Mouse (Mus musculus): ENCODE results near the gene Golm1. TPM values are rescaled to one million over a fixed set of nuclear protein-coding genes. Genes with fewer than 3 reads are reported as not detected.
"Not testable (repeated sequence)": the region's sequence is repeated elsewhere in the genome, so short reads cannot be mapped to it uniquely, and the experiment has no call there.

Gene Golm1
- 3.0 and 3.4 TPM in 2 replicates for polyA plus RNA-seq (2012; rRNA removed)

GRCm38 (mm10) chr13:59675151-59676011, at the start of gene Golm1:
Golm1 (minus strand) TSS chr13:59675811.
- Histone ChIP-seq H3K4me1 (ENCODE audit: control insufficient read depth, insufficient read depth, low read length) (peaks cover 13% of the 10 kb centered on the region), H3K27ac (ENCODE audit: control insufficient read depth, insufficient read depth, low read depth, low read length) (no peak within 1 kb of the TSS), H3K4me3 (ENCODE audit: control insufficient read depth, low read depth, low read length) (peak within 1 kb of the TSS; percentile 89), H3K36me3 (ENCODE audit: control insufficient read depth, insufficient read depth, low read length) (no peaks in the 10 kb centered on the region), H3K27me3 (ENCODE audit: control insufficient read depth, insufficient read depth, low read length) (peaks cover 4% of the 10 kb centered on the region)
- TF ChIP-seq CTCF (IDR thresholded peaks at IDR 0.05; ENCODE audit: control insufficient read depth, insufficient read depth, insufficient replicate concordance, low read depth, low read length) (no peak), POLR2A (IDR thresholded peaks at IDR 0.05; ENCODE audit: control insufficient read depth, low read depth, low read length) (no peak)

DNA sequence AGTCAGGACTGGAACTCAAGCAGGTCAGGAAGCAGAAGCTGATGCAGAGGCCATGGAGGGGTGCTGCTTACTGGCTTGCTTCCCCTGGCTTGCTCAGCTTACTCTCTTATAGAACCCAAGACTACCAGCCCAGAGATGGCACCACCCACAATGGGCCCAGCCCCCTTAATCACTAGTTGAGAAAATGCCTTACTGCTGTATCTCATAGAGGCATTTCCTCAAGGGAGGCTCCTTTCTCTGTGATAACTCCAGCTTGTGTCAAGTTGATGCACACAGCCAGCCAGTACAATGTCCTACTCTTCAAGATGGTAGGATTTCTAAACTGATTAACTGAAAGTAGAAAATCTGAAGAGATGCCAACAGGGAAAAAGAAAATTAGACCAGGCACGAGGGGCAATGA, 46.5 kb upstream of the Golm1 start:
- H3K4me3 ChIP-seq (ENCODE audit: control insufficient read depth, low read depth, low read length); H3K36me3 ChIP-seq (ENCODE audit: control insufficient read depth, insufficient read depth, low read length); H3K4me1 ChIP-seq (ENCODE audit: control insufficient read depth, insufficient read depth, low read length); H3K27me3 ChIP-seq (ENCODE audit: control insufficient read depth, insufficient read depth, low read length); H3K27ac ChIP-seq (ENCODE audit: control insufficient read depth, insufficient read depth, low read depth, low read length): not testable (repeated sequence)

DNA sequence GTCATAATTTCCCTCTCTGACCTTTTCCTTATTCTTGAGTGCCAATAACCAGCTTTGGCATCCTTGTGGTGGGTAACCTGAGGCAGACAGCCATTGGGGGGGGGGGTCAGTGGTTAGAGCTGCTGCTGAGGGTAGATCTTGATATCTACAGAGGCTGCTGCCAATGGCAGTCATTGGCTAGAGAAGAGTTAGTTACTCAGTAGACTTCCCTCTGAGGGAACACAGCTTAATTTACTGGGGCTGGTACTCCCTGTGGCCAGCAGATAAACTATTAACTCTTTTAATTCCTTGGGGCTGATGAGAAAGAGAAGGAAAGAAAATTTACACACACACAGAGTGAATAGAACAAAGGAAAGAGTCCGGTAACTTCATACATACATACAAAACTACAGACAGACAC, 43.9 kb upstream of the Golm1 start:
- H3K27ac ChIP-seq (ENCODE audit: control insufficient read depth, insufficient read depth, low read depth, low read length) = no peak overlapping the region
- H3K36me3 ChIP-seq (ENCODE audit: control insufficient read depth, insufficient read depth, low read length) = no peaks in the 10 kb centered on the region
- TF ChIP-seq POLR2A (IDR thresholded peaks at IDR 0.05; ENCODE audit: control insufficient read depth, low read depth, low read length) (no peak), CTCF (IDR thresholded peaks at IDR 0.05; ENCODE audit: control insufficient read depth, insufficient read depth, insufficient replicate concordance, low read depth, low read length) (no peak)

DNA sequence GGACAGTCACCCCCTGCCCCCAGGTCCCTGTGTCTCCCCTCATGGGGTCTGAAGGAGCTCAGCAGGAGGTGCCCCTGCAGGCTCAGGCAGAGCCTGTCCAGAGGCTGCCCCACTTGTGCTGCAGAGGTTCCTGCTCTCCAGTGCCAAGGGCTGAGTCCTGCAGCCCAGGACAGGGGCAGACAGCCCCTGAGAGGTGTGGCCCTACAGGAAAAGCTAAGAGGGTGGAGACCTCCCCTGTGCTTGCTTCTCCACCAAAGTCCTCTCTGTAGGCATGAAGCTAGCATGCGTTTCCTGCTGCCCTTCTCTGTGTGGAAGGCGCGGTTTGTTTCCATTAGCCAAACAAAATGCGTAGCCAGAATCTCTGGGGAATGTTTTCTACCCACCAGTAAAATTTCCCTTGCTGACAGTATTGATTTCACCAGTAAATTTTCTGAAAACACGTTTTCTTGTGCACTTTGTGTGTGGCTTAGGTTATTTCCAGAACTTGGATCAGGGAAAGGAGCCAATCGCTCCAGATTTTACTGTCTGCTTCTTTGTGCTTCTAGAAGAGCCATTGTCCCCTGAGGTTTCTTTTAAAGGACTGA, 43.3 kb upstream of the Golm1 start:
- H3K27me3 ChIP-seq (ENCODE audit: control insufficient read depth, insufficient read depth, low read length); H3K27ac ChIP-seq (ENCODE audit: control insufficient read depth, insufficient read depth, low read depth, low read length); H3K4me3 ChIP-seq (ENCODE audit: control insufficient read depth, low read depth, low read length); H3K4me1 ChIP-seq (ENCODE audit: control insufficient read depth, insufficient read depth, low read length); H3K36me3 ChIP-seq (ENCODE audit: control insufficient read depth, insufficient read depth, low read length): not testable (repeated sequence)

More for the DNA sequence above, 43.9 kb upstream of the Golm1 start:
- Histone ChIP-seq H3K27me3 (ENCODE audit: control insufficient read depth, insufficient read depth, low read length) (no peaks in the 10 kb centered on the region), H3K4me3 (ENCODE audit: control insufficient read depth, low read depth, low read length) (no peak overlapping the region), H3K4me1 (ENCODE audit: control insufficient read depth, insufficient read depth, low read length) (no peaks in the 10 kb centered on the region; the same call in 1 of the 2 replicates)

GRCm38 (mm10) chr13:59713710-59714109, 38.1 kb upstream of the Golm1 start:
- no peak for TF ChIP-seq CTCF (IDR thresholded peaks at IDR 0.05; ENCODE audit: control insufficient read depth, insufficient read depth, insufficient replicate concordance, low read depth, low read length)
- TF ChIP-seq POLR2A (IDR thresholded peaks at IDR 0.05; ENCODE audit: control insufficient read depth, low read depth, low read length) = no peak
- Histone ChIP-seq H3K36me3 (ENCODE audit: control insufficient read depth, insufficient read depth, low read length) (no peaks in the 10 kb centered on the region), H3K4me1 (ENCODE audit: control insufficient read depth, insufficient read depth, low read length) (peaks cover 3% of the 10 kb centered on the region; the same call in 1 of the 2 replicates), H3K27me3 (ENCODE audit: control insufficient read depth, insufficient read depth, low read length) (no peaks in the 10 kb centered on the region), H3K27ac (ENCODE audit: control insufficient read depth, insufficient read depth, low read depth, low read length) (no peak overlapping the region), H3K4me3 (ENCODE audit: control insufficient read depth, low read depth, low read length) (peak overlapping the region; percentile 69)

DNA sequence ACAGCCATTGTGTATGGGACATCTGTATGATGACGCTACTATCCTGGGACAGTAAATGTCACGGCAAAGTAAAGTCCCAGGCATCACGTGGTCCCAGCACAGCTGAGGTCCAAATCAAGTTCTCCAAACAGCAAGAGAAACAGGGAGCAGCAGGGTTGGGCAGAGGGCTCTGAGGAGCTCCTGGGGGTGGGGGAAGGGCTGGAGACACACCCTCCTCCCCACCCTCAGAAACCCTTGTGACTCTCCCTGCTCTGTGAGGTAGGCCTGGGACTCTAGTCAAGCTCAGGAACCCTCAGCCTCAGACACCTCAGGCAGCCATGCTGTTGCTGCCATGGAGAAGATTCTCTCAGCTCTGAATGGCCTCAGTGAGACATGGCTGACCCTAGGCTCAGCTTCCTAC, 36.4 kb upstream of the Golm1 start, which contains the start of gene Spata31d1b:
Gene Spata31d1b, plus strand, starts transcription at position 301 of the 400 bp plus-strand sequence.
- H3K36me3 ChIP-seq (ENCODE audit: control insufficient read depth, insufficient read depth, low read length); H3K27ac ChIP-seq (ENCODE audit: control insufficient read depth, insufficient read depth, low read depth, low read length): not testable (repeated sequence)
- H3K4me3 ChIP-seq (ENCODE audit: control insufficient read depth, low read depth, low read length) = peak within 1 kb of the TSS; percentile 69

DNA sequence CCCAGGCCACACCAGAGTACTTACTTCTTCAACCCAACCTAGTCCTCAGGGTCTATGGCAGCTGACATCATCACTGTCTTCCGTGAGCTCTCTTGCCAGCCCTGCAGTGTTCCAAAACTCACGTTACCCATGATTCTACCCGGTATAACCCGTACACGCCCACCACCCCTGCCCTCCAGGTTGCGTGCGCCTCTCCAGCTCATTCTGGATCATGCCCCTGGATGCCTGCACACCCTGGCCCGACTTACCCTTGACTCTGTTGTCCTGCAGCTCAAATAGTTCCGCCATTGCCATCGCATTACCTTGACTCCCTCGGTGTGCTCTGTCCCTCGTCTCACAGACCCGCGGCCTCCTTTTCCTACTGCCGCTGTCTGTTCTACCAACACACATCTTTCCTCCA, 34.6 kb upstream of the Golm1 start, which contains the start of gene Spata31d1a:
Gene Spata31d1a, minus strand, starts transcription at position 101 of the 400 bp plus-strand sequence.
- Histone ChIP-seq H3K27ac (ENCODE audit: control insufficient read depth, insufficient read depth, low read depth, low read length) (peak within 1 kb of the TSS; percentile 41), H3K27me3 (ENCODE audit: control insufficient read depth, insufficient read depth, low read length) (no peaks in the 10 kb centered on the region), H3K4me1 (ENCODE audit: control insufficient read depth, insufficient read depth, low read length) (peaks cover 3% of the 10 kb centered on the region; the same call in 1 of the 2 replicates), H3K4me3 (ENCODE audit: control insufficient read depth, low read depth, low read length) (peak within 1 kb of the TSS; percentile 58), H3K36me3 (ENCODE audit: control insufficient read depth, insufficient read depth, low read length) (no peaks in the 10 kb centered on the region)
- TF ChIP-seq POLR2A (IDR thresholded peaks at IDR 0.05; ENCODE audit: control insufficient read depth, low read depth, low read length) (peak; percentile 55; the same call in 1 of the 2 replicates), CTCF (IDR thresholded peaks at IDR 0.05; ENCODE audit: control insufficient read depth, insufficient read depth, insufficient replicate concordance, low read depth, low read length) (no peak)

More for the DNA sequence above, 36.4 kb upstream of the Golm1 start, which contains the start of gene Spata31d1b:
- H3K27me3 ChIP-seq (ENCODE audit: control insufficient read depth, insufficient read depth, low read length); H3K4me1 ChIP-seq (ENCODE audit: control insufficient read depth, insufficient read depth, low read length): not testable (repeated sequence)
